Mouse (Mus musculus) forebrain, embryonic 12.5 days (tissue): ENCODE measurements around the gene Sh2d4b. TPM values are rescaled to one million over a fixed set of nuclear protein-coding genes. Genes with fewer than 3 reads are reported as not detected.

Experiments used
- ATAC-seq: fragments of 200-750 bp; cut with Nextera tagmentation; 2 replicates; pipeline ENCODE4 v1.8.0; 2017; ENCODE audit warnings: moderate TSS enrichment; ENCODE audit not compliant: low FRiP score
- H3K27ac ChIP-seq: fragments of 300-500 bp; sonication (generic); 2 replicates; pipeline ENCODE4 v1.5.1; 2016; ENCODE audit warnings: mild to moderate bottlenecking
- H3K27me3 ChIP-seq: fragments of 300-500 bp; sonication (generic); 2 replicates; pipeline ENCODE4 v1.6.1; 2016; ENCODE audit warnings: mild to moderate bottlenecking
- H3K36me3 ChIP-seq: fragments of 300-500 bp; sonication (generic); replicated peaks from 2 replicates; pipeline ENCODE4 v1.6.1; 2016; ENCODE audit warnings: mild to moderate bottlenecking
- H3K4me1 ChIP-seq: fragments of 300-500 bp; sonication (generic); 2 replicates; pipeline ENCODE4 v1.6.1; 2016
- H3K4me2 ChIP-seq: fragments of 300-500 bp; sonication (generic); 2 replicates; pipeline ENCODE4 v1.6.1; 2016; ENCODE audit warnings: mild to moderate bottlenecking, moderate library complexity
- H3K4me3 ChIP-seq: fragments of 300-500 bp; sonication (generic); replicated peaks from 2 replicates; pipeline ENCODE4 v1.5.1; 2016; ENCODE audit warnings: mild to moderate bottlenecking
- H3K9ac ChIP-seq: fragments of 300-500 bp; sonication (generic); 2 replicates; pipeline ENCODE4 v1.6.1; 2016; ENCODE audit warnings: mild to moderate bottlenecking
- H3K9me3 ChIP-seq: fragments of 300-500 bp; sonication (generic); 2 replicates; pipeline ENCODE4 v1.6.1; 2016
- WGBS: fragments of 180-500 bp; shearing (Covaris S2); methylation state at CpG from one replicate; pipeline ENCODE4 v1.1.7; 2016; 5-methylcytosine and 5-hydroxymethylcytosine counted together
- polyA plus RNA-seq: library from polyadenylated mRNA; unstranded; fragments of >200 nt; fragmentation: Nextera tagmentation; extraction: Ambion mirVana; gene quantifications from 2 replicates; pipeline ENCODE4 v1.2.1, GENCODE M21; 2016

Sh2d4b gene
- polyA plus RNA-seq, 1 experiment from 2014 or later = 1.3 TPM

- no peaks in the 10 kb centered on the region for H3K27me3 ChIP-seq
- no peaks in the 10 kb centered on the region for H3K4me1 ChIP-seq
- H3K27ac ChIP-seq = no peak overlapping the region
- 47% methylated on average over 1 of the region's 1 CpGs for WGBS
- H3K36me3 ChIP-seq = no peaks in the 10 kb centered on the region
- no peak overlapping the region for H3K9ac ChIP-seq
- ATAC-seq = peak; percentile 72; the same call in 1 of the 2 replicates
- no peak overlapping the region for H3K4me2 ChIP-seq
- no peaks in the 10 kb centered on the region for H3K9me3 ChIP-seq
- H3K4me3 ChIP-seq = no peak overlapping the region
These were observed 101.5 kb downstream of the Sh2d4b start for GRCm38 (mm10) chr14:40791606-40792005.

GRCm38 (mm10) chr14:40789110-40789509, 104.0 kb downstream of the Sh2d4b start:
- 21% methylated on average over 3 of the region's 3 CpGs for WGBS
- Histone ChIP-seq H3K27me3 (no peaks in the 10 kb centered on the region), H3K4me2 (no peak overlapping the region), H3K36me3 (no peaks in the 10 kb centered on the region), H3K4me3 (no peak overlapping the region), H3K27ac (no peak overlapping the region), H3K9ac (no peak overlapping the region), H3K4me1 (no peaks in the 10 kb centered on the region), H3K9me3 (no peaks in the 10 kb centered on the region)
- ATAC-seq = peak; percentile 41; the same call in 1 of the 2 replicates

GRCm38 (mm10) chr14:40769097-40770090, 123.7 kb downstream of the Sh2d4b start:
- no peaks in the 10 kb centered on the region for H3K36me3 ChIP-seq
- no peaks in the 10 kb centered on the region for H3K9me3 ChIP-seq
- no peak overlapping the region for H3K4me2 ChIP-seq
- H3K9ac ChIP-seq = no peak overlapping the region
- H3K27me3 ChIP-seq = no peaks in the 10 kb centered on the region
- H3K27ac ChIP-seq = peak overlapping the region; percentile 50; the same call in 1 of the 2 replicates
- WGBS = 39% methylated on average over 7 of the region's 7 CpGs
- H3K4me3 ChIP-seq = no peak overlapping the region
- peak; percentile 57; the same call in 1 of the 2 replicates for ATAC-seq
- H3K4me1 ChIP-seq = peaks cover 5% of the 10 kb centered on the region

Other genes starting within 250 kb of the Sh2d4b start
- 82.6 and 90.6 TPM in 2 replicates for gene Tspan14, start 73.5 kb upstream of the Sh2d4b start, polyA plus RNA-seq
- gene Fam213a, start 120.5 kb upstream of the Sh2d4b start, polyA plus RNA-seq = 50.5 and 54.0 TPM in 2 replicates
- gene Dydc2, start 175.9 kb upstream of the Sh2d4b start, polyA plus RNA-seq = not detected in 2 replicates
- not detected in 2 replicates for gene Dydc1, start 179.6 kb upstream of the Sh2d4b start, polyA plus RNA-seq
- gene Mat1a, start 211.8 kb upstream of the Sh2d4b start, polyA plus RNA-seq = not detected in 2 replicates
- not detected in 2 replicates for gene Sftpa1, start 238.5 kb upstream of the Sh2d4b start, polyA plus RNA-seq